Mouse (Mus musculus) intestine, embryonic 15.5 days (tissue): ENCODE results near the gene Hsd17b13. TPM values are rescaled to one million over a fixed set of nuclear protein-coding genes. Genes with fewer than 3 reads are reported as not detected.

ENCODE experiments used
- ATAC-seq: fragments of 200-750 bp; cut with Nextera tagmentation; 2 replicates; pipeline ENCODE4 v1.8.0; 2017; ENCODE audit warnings: moderate TSS enrichment, moderate library complexity
- H3K27ac ChIP-seq: fragments of 300-500 bp; sonication (generic); 2 replicates; pipeline ENCODE4 v1.5.1; 2015; ENCODE audit warnings: mild to moderate bottlenecking, inconsistent platforms
- H3K27me3 ChIP-seq: fragments of 300-500 bp; sonication (generic); replicated peaks from 2 replicates; pipeline ENCODE4 v1.6.1; 2015; ENCODE audit warnings: inconsistent platforms
- H3K36me3 ChIP-seq: fragments of 300-500 bp; sonication (generic); 2 replicates; pipeline ENCODE4 v1.6.1; 2015; ENCODE audit warnings: inconsistent platforms
- H3K4me1 ChIP-seq: fragments of 300-500 bp; sonication (generic); replicated peaks from 2 replicates; pipeline ENCODE4 v1.6.1; 2015; ENCODE audit warnings: inconsistent platforms
- H3K4me2 ChIP-seq: fragments of 300-500 bp; sonication (generic); replicated peaks from 2 replicates; pipeline ENCODE4 v1.6.1; 2015; ENCODE audit warnings: mild to moderate bottlenecking, inconsistent platforms
- H3K4me3 ChIP-seq: fragments of 300-500 bp; sonication (generic); replicated peaks from 2 replicates; pipeline ENCODE4 v1.5.1; 2015; ENCODE audit warnings: inconsistent platforms
- H3K9ac ChIP-seq: fragments of 300-500 bp; sonication (generic); 2 replicates; pipeline ENCODE4 v1.6.1; 2015; ENCODE audit warnings: inconsistent platforms
- H3K9me3 ChIP-seq: fragments of 300-500 bp; sonication (generic); 2 replicates; pipeline ENCODE4 v1.6.1; 2016; ENCODE audit warnings: inconsistent platforms
- WGBS: fragments of 180-500 bp; shearing (Covaris S2); methylation state at CpG from one replicate; pipeline ENCODE4 v1.1.7; 2015; 5-methylcytosine and 5-hydroxymethylcytosine counted together
- polyA plus RNA-seq: library from polyadenylated mRNA; unstranded; fragments of >200 nt; fragmentation: Nextera tagmentation; extraction: Ambion mirVana; gene quantifications from 2 replicates; pipeline ENCODE4 v1.2.1, GENCODE M21; 2015

Gene Hsd17b13
- polyA plus RNA-seq, 1 experiment from 2014 or later: 22.0 TPM

- H3K9ac ChIP-seq: no peak overlapping the region
- H3K27me3 ChIP-seq: no peaks in the 10 kb centered on the region; the same call in 1 of the 2 replicates
- no peaks in the 10 kb centered on the region for H3K36me3 ChIP-seq
- no peak for ATAC-seq
- H3K4me2 ChIP-seq: no peak overlapping the region
- no peaks in the 10 kb centered on the region for H3K9me3 ChIP-seq
- no peak overlapping the region for H3K27ac ChIP-seq
- H3K4me3 ChIP-seq: no peak overlapping the region
- no peaks in the 10 kb centered on the region for H3K4me1 ChIP-seq
- WGBS: 67% methylated on average over 11 of the region's 11 CpGs
Observed at GRCm38 (mm10) chr5:103914335-103915226, 62.6 kb downstream of the Hsd17b13 start.

GRCm38 (mm10) chr5:103913150-103913549, 64.1 kb downstream of the Hsd17b13 start:
- Histone ChIP-seq H3K27me3 (no peaks in the 10 kb centered on the region; the same call in 1 of the 2 replicates), H3K4me2 (no peak overlapping the region), H3K4me3 (no peak overlapping the region), H3K9ac (no peak overlapping the region), H3K36me3 (no peaks in the 10 kb centered on the region), H3K9me3 (no peaks in the 10 kb centered on the region), H3K27ac (no peak overlapping the region), H3K4me1 (no peaks in the 10 kb centered on the region)
- WGBS: 54% methylated on average over 4 of the region's 4 CpGs
- no peak for ATAC-seq

- H3K27ac ChIP-seq: no peak overlapping the region
- H3K27me3 ChIP-seq: no peaks in the 10 kb centered on the region; the same call in 1 of the 2 replicates
- 0 out of 2 replicates have a peak, but pooled peaks have one; percentile 5 for ATAC-seq
- WGBS: 78% methylated on average over 5 of the region's 5 CpGs
- no peaks in the 10 kb centered on the region for H3K36me3 ChIP-seq
- no peaks in the 10 kb centered on the region for H3K4me1 ChIP-seq
- H3K9ac ChIP-seq: no peak overlapping the region
- no peaks in the 10 kb centered on the region for H3K9me3 ChIP-seq
- peak overlapping the region; percentile 91 for H3K4me2 ChIP-seq
- H3K4me3 ChIP-seq: peak overlapping the region; percentile 88; the same call in 1 of the 2 replicates
Observed at GRCm38 (mm10) chr5:103911555-103911954, 65.7 kb downstream of the Hsd17b13 start.

GRCm38 (mm10) chr5:103910748-103911409, 66.3 kb downstream of the Hsd17b13 start, which contains the start of gene Klhl8:
TSS of gene Klhl8 (minus strand) at chr5:103911259.
- no peaks in the 10 kb centered on the region; the same call in 1 of the 2 replicates for H3K27me3 ChIP-seq
- peak within 1 kb of the TSS; percentile 88 for H3K4me3 ChIP-seq
- H3K9ac ChIP-seq: peak within 1 kb of the TSS; percentile 84
- no peaks in the 10 kb centered on the region for H3K9me3 ChIP-seq
- under 1% methylated on average over 78 of the region's 86 CpGs for WGBS
- peak within 1 kb of the TSS; percentile 91 for H3K4me2 ChIP-seq
- ATAC-seq: peak; percentile 99
- H3K4me1 ChIP-seq: no peaks in the 10 kb centered on the region
- H3K27ac ChIP-seq: no peak within 1 kb of the TSS
- H3K36me3 ChIP-seq: no peaks in the 10 kb centered on the region

DNA sequence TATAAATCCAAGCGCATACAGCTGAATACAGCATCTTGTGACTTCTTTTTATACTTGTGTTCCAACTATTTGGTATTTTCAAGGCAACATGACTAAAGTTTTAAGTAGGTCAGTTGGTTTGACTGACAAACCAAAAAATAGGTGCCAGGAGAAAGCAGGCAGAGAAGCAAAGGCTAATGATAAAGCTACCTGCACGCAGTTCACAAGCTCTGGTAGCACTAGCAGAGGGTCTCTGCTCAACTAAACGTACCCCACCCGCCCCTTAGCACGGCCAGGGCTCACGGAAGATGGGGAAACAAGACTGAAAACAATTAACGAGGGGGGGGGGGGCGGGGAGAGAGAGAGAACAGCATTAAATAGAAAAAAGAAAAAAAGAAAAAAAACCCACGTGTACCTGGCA, 67.1 kb downstream of the Hsd17b13 start:
- Histone ChIP-seq H3K27me3 (no peaks in the 10 kb centered on the region; the same call in 1 of the 2 replicates), H3K9ac (no peak overlapping the region), H3K4me3 (peak overlapping the region; percentile 88), H3K9me3 (no peaks in the 10 kb centered on the region), H3K36me3 (no peaks in the 10 kb centered on the region), H3K4me1 (no peaks in the 10 kb centered on the region), H3K4me2 (peak overlapping the region; percentile 91), H3K27ac (no peak overlapping the region)
- 16% methylated on average over 9 of the region's 9 CpGs for WGBS
- no peak for ATAC-seq

GRCm38 (mm10) chr5:103909466-103909865, 67.7 kb downstream of the Hsd17b13 start:
- WGBS: 68% methylated on average over 3 of the region's 3 CpGs
- no peak overlapping the region for H3K4me2 ChIP-seq

DNA sequence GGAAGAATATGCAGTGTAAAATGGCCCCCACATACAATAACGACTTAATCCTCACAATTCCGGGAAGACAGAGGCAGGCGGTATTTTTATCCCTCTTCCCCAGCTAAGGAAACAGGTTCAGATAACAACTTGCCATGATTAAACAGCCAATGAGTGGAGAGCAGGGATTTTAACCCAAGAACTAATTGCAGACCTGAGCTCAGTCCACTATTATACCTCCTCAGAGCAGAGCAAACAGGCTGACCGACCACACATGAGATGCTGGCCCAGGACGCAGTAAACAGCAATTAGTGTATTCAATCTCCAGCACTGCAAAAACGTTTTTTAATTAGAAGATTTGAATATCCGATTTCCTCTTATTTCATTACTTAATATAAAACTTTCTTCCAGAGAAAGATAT, 68.4 kb downstream of the Hsd17b13 start:
- Histone ChIP-seq H3K4me2 (no peak overlapping the region), H3K4me1 (no peaks in the 10 kb centered on the region), H3K27me3 (no peaks in the 10 kb centered on the region; the same call in 1 of the 2 replicates), H3K27ac (no peak overlapping the region), H3K36me3 (no peaks in the 10 kb centered on the region), H3K9ac (no peak overlapping the region), H3K4me3 (no peak overlapping the region), H3K9me3 (no peaks in the 10 kb centered on the region)
- 66% methylated on average over 7 of the region's 7 CpGs for WGBS
- no peak for ATAC-seq

More at GRCm38 (mm10) chr5:103909466-103909865, 67.7 kb downstream of the Hsd17b13 start:
- H3K4me3 ChIP-seq: no peak overlapping the region
- no peaks in the 10 kb centered on the region; the same call in 1 of the 2 replicates for H3K27me3 ChIP-seq
- no peaks in the 10 kb centered on the region for H3K36me3 ChIP-seq
- no peak overlapping the region for H3K27ac ChIP-seq
- H3K9ac ChIP-seq: no peak overlapping the region
- no peak for ATAC-seq
- no peaks in the 10 kb centered on the region for H3K4me1 ChIP-seq
- no peaks in the 10 kb centered on the region for H3K9me3 ChIP-seq

DNA sequence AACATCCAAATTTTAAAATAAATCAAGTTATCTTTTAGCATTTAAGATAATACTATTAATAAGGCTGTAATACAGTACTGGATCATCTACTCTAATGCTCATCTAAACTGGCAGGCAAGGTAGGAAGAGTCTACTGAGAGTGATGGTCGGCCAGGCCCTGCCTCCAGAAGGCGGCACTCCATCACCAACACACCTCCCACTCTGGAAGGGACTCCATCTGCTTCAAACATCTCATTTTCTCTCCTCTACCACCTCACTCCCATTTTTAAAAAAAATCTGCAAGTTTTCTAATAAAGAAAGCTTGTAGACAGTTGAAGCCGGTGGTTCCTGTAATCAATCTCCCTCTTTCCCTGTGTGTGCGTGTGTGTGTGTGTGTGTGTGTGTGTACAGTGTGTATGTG, 69.4 kb downstream of the Hsd17b13 start:
- Histone ChIP-seq H3K4me3 (no peak overlapping the region), H3K9me3 (no peaks in the 10 kb centered on the region), H3K27me3 (no peaks in the 10 kb centered on the region), H3K4me2 (no peak overlapping the region), H3K9ac (no peak overlapping the region), H3K27ac (no peak overlapping the region), H3K36me3 (no peaks in the 10 kb centered on the region), H3K4me1 (no peaks in the 10 kb centered on the region)
- 84% methylated on average over 4 of the region's 4 CpGs for WGBS
- no peak for ATAC-seq

- 88% methylated on average over 6 of the region's 6 CpGs for WGBS
- H3K27ac ChIP-seq: no peak overlapping the region
- H3K27me3 ChIP-seq: no peaks in the 10 kb centered on the region
- no peak overlapping the region for H3K4me2 ChIP-seq
- no peak for ATAC-seq
- no peaks in the 10 kb centered on the region for H3K9me3 ChIP-seq
- no peak overlapping the region for H3K4me3 ChIP-seq
- no peaks in the 10 kb centered on the region for H3K36me3 ChIP-seq
- H3K4me1 ChIP-seq: no peaks in the 10 kb centered on the region
- H3K9ac ChIP-seq: no peak overlapping the region
Observed at GRCm38 (mm10) chr5:103906173-103906572, 71.0 kb downstream of the Hsd17b13 start.

Other genes starting within 250 kb of the Hsd17b13 start
- 8.2 and 8.5 TPM in 2 replicates for gene Klhl8, start 66.2 kb downstream of the Hsd17b13 start, polyA plus RNA-seq
- gene Hsd17b11, start 44.5 kb upstream of the Hsd17b13 start, polyA plus RNA-seq: 8.2 and 8.4 TPM in 2 replicates
- gene Nudt9, start 68.9 kb upstream of the Hsd17b13 start, polyA plus RNA-seq: 61.7 and 63.6 TPM in 2 replicates
- not detected in 2 replicates for gene Gm17660, start 100.2 kb upstream of the Hsd17b13 start, polyA plus RNA-seq
- 185 and 198 TPM in 2 replicates for gene Sparcl1, start 136.3 kb upstream of the Hsd17b13 start, polyA plus RNA-seq
- not detected in 2 replicates for gene Dspp, start 193.3 kb upstream of the Hsd17b13 start, polyA plus RNA-seq
- gene Dmp1, start 225.2 kb upstream of the Hsd17b13 start, polyA plus RNA-seq: 0.61 and 0.72 TPM in 2 replicates